Mouse (Mus musculus) bone marrow, adult 2 months (tissue): Measurements from ENCODE around the gene Nrxn2. TPM values are rescaled to one million over a fixed set of nuclear protein-coding genes. Genes with fewer than 3 reads are reported as not detected.
A peak's percentile ranks its signal among the peaks of the same experiment; 100 is the strongest.

Experiments
- H3K27ac ChIP-seq: fragments of 200-500 bp; 2 replicates; pipeline ENCODE4 v1.5.1; 2012; ENCODE audit warnings: low read depth, mild to moderate bottlenecking, control low read depth, inconsistent platforms, low read length; ENCODE audit not compliant: control insufficient read depth, poor library complexity, insufficient read depth
- H3K4me1 ChIP-seq: fragments of 200-500 bp; 2 replicates; pipeline ENCODE4 v1.6.1; 2011; ENCODE audit warnings: low read length; ENCODE audit not compliant: control insufficient read depth, insufficient read depth
- H3K4me3 ChIP-seq: fragments of 200-500 bp; replicated peaks from 2 replicates; pipeline ENCODE3; 2011; ENCODE audit warnings: mild to moderate bottlenecking, low read depth, low read length, control low read depth; ENCODE audit not compliant: control insufficient read depth
- CTCF ChIP-seq: fragments of 200-500 bp; IDR thresholded peaks from 2 replicates; pipeline ENCODE4 v1.5.1; 2011; ENCODE audit warnings: low read length, control low read depth; ENCODE audit not compliant: control insufficient read depth, insufficient read depth
- POLR2A ChIP-seq: fragments of 200-500 bp; IDR thresholded peaks from 2 replicates; pipeline ENCODE4 v1.6.1; 2011; ENCODE audit warnings: low read depth, mild to moderate bottlenecking, control low read depth, low read length, borderline replicate concordance; ENCODE audit not compliant: control insufficient read depth
- WGBS: fragments of 180-500 bp; shearing (Covaris S2); methylation state at CpG from one replicate; pipeline ENCODE4 v1.1.7; 2018; 5-methylcytosine and 5-hydroxymethylcytosine counted together
- polyA plus RNA-seq: library from polyadenylated mRNA; stranded (reverse); fragments of >200 nt; gene quantifications from 2 replicates; pipeline ENCODE4 v1.2.4, GENCODE M21; 2011; ENCODE audit warnings: low replicate concordance; ENCODE audit not compliant: missing spikeins, insufficient read depth, insufficient read length

Gene Nrxn2
- polyA plus RNA-seq, 1 experiment, result 8.8 TPM

GRCm38 (mm10) chr19:6446736-6447437 lies 28.4 kb downstream of the Nrxn2 start:
- Histone ChIP-seq H3K4me1 (peaks cover 1% of the 10 kb centered on the region; the same call in 1 of the 2 replicates), H3K27ac (no peak overlapping the region), H3K4me3 (no peak overlapping the region)
- TF ChIP-seq POLR2A (no peak), CTCF (no peak)
- 77% methylated on average over 7 of the region's 7 CpGs for WGBS

DNA sequence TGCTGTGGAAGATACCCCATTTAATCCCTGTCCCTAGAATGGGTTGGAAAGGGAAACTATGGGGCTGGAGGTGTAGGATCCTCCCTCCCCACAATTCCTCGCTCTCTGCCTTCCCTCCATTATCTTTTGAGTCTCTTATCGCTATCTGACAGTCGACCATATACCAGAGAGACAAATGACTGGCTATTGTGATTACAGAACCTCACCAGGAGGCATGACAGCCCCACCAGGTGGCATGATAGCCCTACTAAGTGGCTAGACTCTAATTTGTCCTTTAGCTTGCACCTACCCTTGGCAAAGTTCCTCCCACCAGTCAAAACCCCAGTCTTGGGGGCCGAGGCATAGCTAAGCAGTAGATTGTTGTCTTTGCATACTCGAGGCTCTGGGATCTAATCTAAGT lies 30.2 kb downstream of the Nrxn2 start:
- peak overlapping the region; percentile 5 for H3K4me3 ChIP-seq
- WGBS, result 43% methylated on average over 5 of the region's 5 CpGs
- no peak for TF ChIP-seq POLR2A
- TF ChIP-seq CTCF, result no peak
- H3K4me1 ChIP-seq, result peaks cover 1% of the 10 kb centered on the region; the same call in 1 of the 2 replicates
- no peak overlapping the region for H3K27ac ChIP-seq

GRCm38 (mm10) chr19:6449841-6450240 lies 31.3 kb downstream of the Nrxn2 start:
- Histone ChIP-seq H3K4me3 (no peak overlapping the region), H3K4me1 (peaks cover 1% of the 10 kb centered on the region; the same call in 1 of the 2 replicates), H3K27ac (no peak overlapping the region)
- TF ChIP-seq CTCF (no peak), POLR2A (no peak)
- 78% methylated on average over 7 of the region's 7 CpGs for WGBS

GRCm38 (mm10) chr19:6452030-6452494 lies 33.5 kb downstream of the Nrxn2 start:
- no peak overlapping the region for H3K27ac ChIP-seq
- TF ChIP-seq POLR2A, result no peak
- peak; percentile 76 for TF ChIP-seq CTCF
- H3K4me1 ChIP-seq, result peaks cover 1% of the 10 kb centered on the region; the same call in 1 of the 2 replicates
- H3K4me3 ChIP-seq, result no peak overlapping the region
- 26% methylated on average over 6 of the region's 6 CpGs for WGBS

GRCm38 (mm10) chr19:6452672-6453310 lies 34.3 kb downstream of the Nrxn2 start:
- Histone ChIP-seq H3K4me1 (no peaks in the 10 kb centered on the region), H3K4me3 (no peak overlapping the region), H3K27ac (no peak overlapping the region)
- TF ChIP-seq CTCF (no peak), POLR2A (no peak)
- 84% methylated on average over 9 of the region's 9 CpGs for WGBS

DNA sequence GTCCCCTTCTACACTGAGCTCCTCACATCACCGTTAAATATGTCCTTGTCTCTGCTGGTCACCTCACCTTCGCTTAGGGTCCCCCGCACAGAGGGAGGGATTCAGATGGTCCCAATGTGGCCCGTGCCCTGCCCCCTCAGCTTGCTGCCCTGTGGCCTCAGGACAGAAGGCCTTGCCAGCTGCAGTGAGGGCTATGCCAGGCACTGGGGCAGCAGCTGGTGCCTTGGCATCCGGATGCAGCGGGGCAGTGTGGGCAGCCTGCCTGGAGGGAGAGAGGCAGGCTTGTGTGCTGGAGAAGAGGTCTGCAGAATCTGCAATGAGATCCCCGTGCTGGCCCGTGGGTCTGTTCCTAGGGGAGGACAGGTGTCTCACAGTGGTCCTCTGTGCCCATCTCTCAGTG lies 34.8 kb downstream of the Nrxn2 start:
- H3K4me3 ChIP-seq, result no peak overlapping the region
- 89% methylated on average over 8 of the region's 8 CpGs for WGBS
- no peaks in the 10 kb centered on the region for H3K4me1 ChIP-seq
- no peak for TF ChIP-seq CTCF
- no peak for TF ChIP-seq POLR2A
- no peak overlapping the region for H3K27ac ChIP-seq

GRCm38 (mm10) chr19:6454041-6454720 lies 35.6 kb downstream of the Nrxn2 start:
- Histone ChIP-seq H3K27ac (no peak overlapping the region), H3K4me3 (no peak overlapping the region), H3K4me1 (no peaks in the 10 kb centered on the region)
- WGBS, result 67% methylated on average over 10 of the region's 10 CpGs
- TF ChIP-seq CTCF (no peak), POLR2A (no peak)

DNA sequence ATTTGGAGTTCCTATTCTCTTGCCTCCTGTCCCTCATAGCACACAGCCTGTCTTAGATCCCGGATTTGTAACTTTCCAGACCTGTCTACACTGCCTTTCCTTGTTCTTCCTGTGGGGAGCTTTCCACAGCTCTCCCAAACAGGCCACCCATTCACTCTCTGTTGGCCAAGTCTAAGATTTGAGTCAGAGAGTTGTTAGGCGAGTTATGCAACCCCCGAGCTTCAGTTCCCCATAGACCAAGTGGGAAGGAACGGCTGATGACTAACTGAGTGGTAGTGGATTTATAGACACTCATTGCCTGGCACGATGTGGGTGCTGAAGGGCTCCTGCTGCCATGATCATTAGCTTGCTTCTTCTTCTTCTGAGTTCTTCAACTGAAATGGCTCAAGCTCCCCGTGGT lies 41.0 kb downstream of the Nrxn2 start:
- Histone ChIP-seq H3K27ac (no peak overlapping the region), H3K4me1 (no peaks in the 10 kb centered on the region), H3K4me3 (no peak overlapping the region)
- TF ChIP-seq POLR2A, result no peak
- TF ChIP-seq CTCF, result no peak
- WGBS, result 35% methylated on average over 6 of the region's 6 CpGs
